Comparison of ENCODE assay signal across 28 mouse cellular contexts in genomic region chr16:93544931-93545330, GRCm38 (mm10).
"Had no signal": no experiment of that assay in that cellular context is flagged by ENCODE, and none has a peak within 500 bp of the region (broad histone marks: within the 10 kb centered on the region; RNA-seq: fewer than 3 reads in every experiment).

No protein-coding gene starts in this region.

- H3K9me3 ChIP-seq: embryonic facial prominence, embryonic 10.5 days; embryonic facial prominence, embryonic 12.5 days; embryonic facial prominence, embryonic 13.5 days; embryonic facial prominence, embryonic 15.5 days; forebrain, embryonic 10.5 days; forebrain, embryonic 12.5 days; forebrain, embryonic 13.5 days; forebrain, embryonic 15.5 days; heart, embryonic 10.5 days had no signal

- ATAC-seq: forebrain, embryonic 13.5 days; forebrain, embryonic 14.5 days; forebrain, embryonic 15.5 days; forebrain, embryonic 16.5 days; forebrain, postnatal 0 days had no signal

- H3K9ac ChIP-seq: embryonic facial prominence, embryonic 12.5 days; embryonic facial prominence, embryonic 13.5 days; embryonic facial prominence, embryonic 15.5 days; forebrain, embryonic 12.5 days; forebrain, embryonic 13.5 days; forebrain, embryonic 15.5 days; forebrain, postnatal 0 days had no signal

- H3K27me3 ChIP-seq: forebrain, embryonic 12.5 days; forebrain, embryonic 13.5 days; forebrain, embryonic 15.5 days had no signal

- H3K27ac ChIP-seq: embryonic facial prominence, embryonic 10.5 days; embryonic facial prominence, embryonic 12.5 days; embryonic facial prominence, embryonic 13.5 days; embryonic facial prominence, embryonic 15.5 days; forebrain, embryonic 10.5 days; forebrain, embryonic 12.5 days; forebrain, embryonic 13.5 days; forebrain, embryonic 15.5 days; gastrocnemius, adult 2 months; heart, adult 2 months; heart, embryonic 10.5 days had no signal

- H3K4me2 ChIP-seq: embryonic facial prominence, embryonic 12.5 days; embryonic facial prominence, embryonic 13.5 days; embryonic facial prominence, embryonic 15.5 days; forebrain, embryonic 12.5 days; forebrain, embryonic 13.5 days; forebrain, embryonic 15.5 days had no signal

- H3K36me3 ChIP-seq: embryonic facial prominence, embryonic 10.5 days; embryonic facial prominence, embryonic 12.5 days; embryonic facial prominence, embryonic 13.5 days; embryonic facial prominence, embryonic 15.5 days; forebrain, embryonic 10.5 days; forebrain, embryonic 12.5 days; forebrain, embryonic 15.5 days; heart, embryonic 10.5 days had no signal

- H3K4me1 ChIP-seq: embryonic facial prominence, embryonic 15.5 days had no signal

- H3K4me3 ChIP-seq: embryonic facial prominence, embryonic 10.5 days; embryonic facial prominence, embryonic 12.5 days; embryonic facial prominence, embryonic 13.5 days; embryonic facial prominence, embryonic 15.5 days; erythroblast, embryonic 14.5 days; forebrain, embryonic 10.5 days; forebrain, embryonic 12.5 days; forebrain, embryonic 13.5 days; forebrain, embryonic 15.5 days; gastrocnemius, adult 2 months; heart, adult 2 months; heart, embryonic 10.5 days had no signal

- DNase-seq: cerebellum, adult 8-10 months; cerebellum, adult 9-10 months; cerebellum, adult 9-11 months; cerebellum, postnatal 10 days; cerebellum, postnatal 14 days; cerebellum, postnatal 25 days; cerebellum, postnatal 36 days; embryo, embryonic 11 days; forebrain, postnatal 0 days; gastrocnemius, adult 2 months; gastrocnemius, postnatal 10 days; gastrocnemius, postnatal 14 days; gastrocnemius, postnatal 25 days; gastrocnemius, postnatal 36 days; heart, adult 18-20 months; heart, adult 2 months had no signal
